Mouse (Mus musculus) olfactory bulb, adult 2 months (tissue): Measurements from ENCODE around the gene Rrp9.

Experiments
- CTCF ChIP-seq: fragments of 200-500 bp; IDR thresholded peaks from 2 replicates; pipeline ENCODE4 v1.5.1; 2012; ENCODE audit warnings: low read depth, mild to moderate bottlenecking, low read length, moderate library complexity; ENCODE audit not compliant: insufficient read depth
- POLR2A ChIP-seq: fragments of 200-500 bp; IDR thresholded peaks from 2 replicates; pipeline ENCODE4 v1.6.1; 2012; ENCODE audit warnings: mild to moderate bottlenecking, low read depth, low read length, moderate library complexity; ENCODE audit not compliant: insufficient read depth

DNA sequence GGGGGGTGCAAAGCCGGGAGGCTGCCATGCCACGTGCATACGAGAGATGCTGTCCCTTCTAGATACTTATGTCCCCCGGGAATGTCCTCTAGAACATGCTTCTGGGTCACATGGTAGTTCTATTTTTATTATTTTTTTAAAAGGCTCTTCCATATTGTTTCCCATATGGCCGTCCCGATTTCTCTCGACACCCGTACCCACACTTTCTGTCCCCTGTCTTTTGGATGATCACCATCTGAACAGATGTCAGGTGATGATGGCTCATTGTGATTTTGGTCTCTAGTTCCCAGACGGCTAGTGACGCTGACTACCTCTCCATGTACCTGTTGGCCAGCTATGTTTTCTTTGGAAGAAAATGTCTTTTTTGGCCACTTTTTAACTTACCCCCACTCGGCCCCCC is 59.2 kb downstream of the Rrp9 start:
- TF ChIP-seq POLR2A, result no peak
- TF ChIP-seq CTCF, result no peak
